Mouse (Mus musculus) spleen, postnatal 10 days (tissue): ENCODE data around the gene Mei1.

ENCODE experiments used
- DNase-seq, 2 experiments: peaks; one replicate each; pipeline ENCODE4 v3.0.0; 2021 to 2022; ENCODE audit warnings: low spot score in 2 of 2

Mei1 gene

DNA sequence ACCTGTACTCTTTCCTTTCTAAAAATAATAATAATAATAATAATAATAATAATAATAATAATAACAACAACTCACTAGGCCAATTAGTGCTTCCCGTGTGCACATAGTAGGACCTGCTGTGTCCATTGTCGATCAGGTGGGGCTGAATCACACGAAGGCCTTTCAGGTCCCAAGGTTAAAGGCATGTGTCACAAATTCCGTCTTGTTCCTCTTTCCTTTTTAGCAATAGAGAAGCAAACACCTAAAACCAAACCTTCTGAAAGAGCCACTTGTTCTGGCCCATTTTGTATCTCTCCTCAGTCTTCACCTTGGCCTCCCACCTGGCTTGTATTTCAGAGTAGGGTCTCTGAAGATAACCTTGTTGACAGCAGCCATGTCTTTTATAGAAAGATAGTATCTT is 81.4 kb downstream of the Mei1 start:
- DNase-seq = no peak

- no peak for DNase-seq
These were observed 82.2 kb downstream of the Mei1 start for GRCm38 (mm10) chr15:82152022-82152421.

DNA sequence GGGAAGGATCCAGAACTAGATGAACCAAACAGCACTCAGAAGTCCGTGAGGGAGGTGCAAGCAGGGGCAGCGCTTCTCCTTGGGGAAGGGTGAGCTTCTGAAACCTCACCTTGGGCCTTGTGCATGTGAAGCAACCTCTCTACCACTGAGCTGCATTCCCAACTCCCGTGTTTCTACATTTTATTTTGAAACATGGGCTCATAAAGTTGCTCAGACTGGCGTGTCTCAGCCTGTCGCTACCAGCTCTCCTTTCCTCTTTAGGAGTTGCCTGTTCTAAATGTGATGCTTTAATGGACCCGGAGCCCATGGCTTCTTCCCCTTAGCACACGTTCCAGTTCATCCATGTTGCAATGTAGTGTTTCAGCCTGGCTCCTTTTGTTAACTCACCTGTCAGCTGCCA is 82.6 kb downstream of the Mei1 start:
- DNase-seq = no peak

- DNase-seq = no peak
These were observed 86.5 kb downstream of the Mei1 start for GRCm38 (mm10) chr15:82156298-82156697.

DNA sequence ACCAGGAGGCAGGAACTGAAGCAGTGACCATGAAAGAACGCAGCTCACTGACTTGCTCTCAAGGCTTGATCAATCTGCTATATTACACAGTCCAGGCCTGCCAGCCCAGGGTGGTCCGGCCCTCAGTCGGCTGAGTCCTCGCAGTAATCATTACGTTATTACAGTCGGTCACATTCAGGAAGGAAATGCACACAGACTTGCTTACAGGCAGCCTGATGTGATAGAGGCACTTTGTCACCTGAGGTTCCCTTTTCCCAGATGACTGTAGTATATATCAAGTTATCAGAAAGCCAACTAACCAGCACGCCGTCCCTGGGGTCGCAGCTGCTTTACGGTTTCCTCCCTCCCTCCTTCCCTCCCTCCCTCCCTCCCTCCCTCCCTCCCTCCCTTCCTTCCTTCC is 87.1 kb downstream of the Mei1 start:
- DNase-seq = no peak

- no peak for DNase-seq
These were observed 88.6 kb downstream of the Mei1 start for GRCm38 (mm10) chr15:82158243-82159035.

DNA sequence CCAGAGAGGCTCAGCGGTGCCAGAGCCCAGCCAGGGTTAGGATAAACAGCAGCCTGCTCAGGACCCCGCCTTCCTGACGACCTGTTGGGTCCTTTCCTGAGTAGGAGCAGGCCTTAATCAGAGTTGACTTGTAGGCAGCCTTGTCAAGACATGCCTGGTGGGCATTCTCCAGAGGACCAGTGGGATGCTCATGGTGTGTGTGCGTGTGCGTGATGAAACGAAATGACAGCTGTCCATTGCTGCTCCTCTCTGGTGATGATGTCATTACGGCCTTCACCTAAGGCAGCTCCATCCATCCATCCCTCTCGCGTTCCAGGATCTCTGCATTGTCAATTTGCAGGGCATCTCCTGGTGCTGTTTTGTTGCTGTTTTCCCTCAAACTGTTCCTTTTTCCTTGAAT is 89.7 kb downstream of the Mei1 start:
- DNase-seq = no peak

DNA sequence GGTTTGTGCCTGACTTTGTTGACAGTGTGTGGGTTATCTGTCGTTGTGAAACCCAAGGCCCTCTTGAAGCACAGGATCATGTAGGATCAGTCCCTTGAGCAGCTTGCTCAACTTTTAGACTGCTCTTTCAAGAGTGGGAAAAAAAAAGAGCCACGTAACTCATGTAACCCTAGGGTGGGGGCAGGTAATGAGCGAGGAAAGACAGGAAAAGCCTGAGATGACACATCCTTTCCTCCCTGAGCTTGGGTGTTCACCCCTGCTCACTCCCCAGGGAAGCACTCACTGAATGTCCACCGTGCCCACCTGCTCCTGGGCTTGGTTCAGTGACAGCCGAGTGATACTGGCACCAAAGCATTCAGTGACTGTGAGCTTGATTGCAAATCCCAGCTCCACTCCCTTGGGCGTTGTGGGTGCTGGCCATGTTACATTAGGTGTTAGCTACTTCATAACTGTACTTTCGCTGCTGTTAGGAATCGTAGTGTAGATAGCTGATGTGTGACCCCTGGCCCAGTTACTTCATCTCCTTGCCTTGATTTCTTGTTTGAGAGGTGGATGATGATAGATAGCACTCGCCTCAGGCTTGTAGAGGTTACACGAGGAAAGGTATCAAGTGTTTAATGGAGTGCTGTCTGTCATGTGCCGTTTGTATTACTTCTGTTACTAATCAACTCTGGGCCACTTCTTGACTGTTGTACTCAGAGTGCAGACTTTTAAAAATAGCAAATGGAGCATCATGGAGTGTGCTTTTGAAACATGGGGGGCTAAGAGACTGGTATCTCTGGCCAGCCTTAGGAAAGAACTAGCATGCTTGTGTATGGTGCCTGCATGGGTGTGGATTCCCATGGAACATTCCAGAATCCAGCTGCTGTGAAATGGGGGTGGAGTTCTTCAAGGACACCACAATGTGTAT is 91.2 kb downstream of the Mei1 start:
- no peak for DNase-seq

DNA sequence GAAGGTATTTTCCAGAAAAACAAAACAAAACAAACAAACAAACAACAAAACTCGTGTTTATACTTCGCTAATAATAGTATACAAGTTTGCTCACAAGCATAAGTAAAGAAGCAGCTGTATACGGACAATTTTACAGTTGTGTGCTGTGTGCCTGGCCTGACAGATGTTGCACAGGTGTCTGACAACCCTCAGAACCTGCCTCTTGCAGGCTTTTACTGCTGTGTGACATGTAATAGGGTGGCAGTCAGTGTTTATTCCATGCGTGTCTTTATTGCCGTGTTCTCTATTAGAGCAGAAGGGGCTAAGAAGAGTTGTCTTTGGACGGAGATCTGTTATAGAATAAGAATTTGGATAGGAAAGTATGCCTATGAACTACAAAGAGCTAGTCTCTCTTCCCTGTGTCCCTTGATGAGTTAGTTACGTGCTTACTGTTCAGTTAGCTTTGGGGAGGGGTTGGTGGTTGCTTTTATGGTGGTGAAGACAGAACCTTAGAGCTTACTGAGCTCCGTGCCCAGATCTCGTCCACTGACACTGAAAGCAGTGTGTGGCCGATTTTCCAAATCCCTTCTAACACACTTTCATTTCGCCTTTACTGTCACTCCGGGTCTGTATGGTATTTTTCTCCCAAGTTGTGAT is 92.3 kb downstream of the Mei1 start:
- DNase-seq = no peak

DNA sequence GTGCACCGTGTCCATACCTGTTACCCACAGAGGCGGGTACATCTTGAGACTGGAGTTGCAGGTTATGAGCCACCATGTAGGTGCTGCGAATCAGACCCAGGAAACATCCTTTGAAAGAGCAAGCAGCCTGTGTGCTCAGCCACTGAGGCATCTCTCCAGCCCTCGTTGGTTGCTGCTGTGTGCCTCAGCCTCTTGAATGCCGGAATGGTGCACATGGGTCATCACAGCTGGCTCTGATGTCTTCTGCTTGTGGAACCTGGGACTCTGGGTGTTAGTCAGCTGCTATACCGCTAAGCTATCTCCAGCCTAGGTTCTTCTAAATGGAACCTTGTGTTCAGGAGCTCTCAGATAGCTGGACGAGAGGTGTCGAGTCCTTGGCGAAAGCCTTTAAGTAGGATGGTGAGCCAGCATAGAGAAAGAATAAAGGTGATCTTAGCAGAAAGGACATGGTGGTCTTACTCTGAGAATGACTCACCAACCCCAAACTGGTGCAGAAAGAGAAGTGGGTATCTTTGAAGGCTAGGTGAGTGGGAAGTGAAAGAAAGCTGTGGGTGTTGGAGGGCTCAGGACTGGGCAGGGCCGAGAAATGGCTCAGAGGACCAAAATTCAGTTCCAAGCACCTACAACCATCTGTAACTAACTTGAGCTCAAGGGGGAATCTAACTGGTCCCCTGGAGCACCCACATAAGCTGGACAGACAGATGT is 93.7 kb downstream of the Mei1 start:
- no peak for DNase-seq

- DNase-seq = no peak
These were observed 94.2 kb downstream of the Mei1 start for GRCm38 (mm10) chr15:82164061-82164399.

DNA sequence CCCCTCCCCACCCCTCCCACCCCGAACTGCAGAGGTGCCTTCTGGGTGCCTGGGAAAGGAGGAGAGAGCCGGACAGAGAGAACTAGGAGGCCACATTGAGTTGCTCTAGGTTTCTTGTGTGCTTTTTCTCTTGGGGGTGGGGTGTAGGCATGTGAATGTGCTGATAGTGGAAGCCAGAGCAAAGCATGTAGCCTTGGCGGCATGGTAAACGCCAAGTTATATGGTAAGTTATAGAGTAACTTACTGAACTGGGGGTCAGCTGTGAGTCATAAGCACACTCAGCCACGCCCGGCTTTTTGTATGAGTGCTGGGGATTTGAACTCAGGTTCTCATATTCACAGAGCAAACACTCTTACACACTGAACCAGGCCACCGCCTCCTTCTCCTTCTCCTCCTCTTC is 94.7 kb downstream of the Mei1 start:
- DNase-seq = no peak

GRCm38 (mm10) chr15:82165332-82166239 is 95.8 kb downstream of the Mei1 start:
- DNase-seq = peak; percentile 91 to 94

GRCm38 (mm10) chr15:82166240-82167100 is 96.7 kb downstream of the Mei1 start:
- DNase-seq = peak in 1 of 2 experiments; percentile 62

DNA sequence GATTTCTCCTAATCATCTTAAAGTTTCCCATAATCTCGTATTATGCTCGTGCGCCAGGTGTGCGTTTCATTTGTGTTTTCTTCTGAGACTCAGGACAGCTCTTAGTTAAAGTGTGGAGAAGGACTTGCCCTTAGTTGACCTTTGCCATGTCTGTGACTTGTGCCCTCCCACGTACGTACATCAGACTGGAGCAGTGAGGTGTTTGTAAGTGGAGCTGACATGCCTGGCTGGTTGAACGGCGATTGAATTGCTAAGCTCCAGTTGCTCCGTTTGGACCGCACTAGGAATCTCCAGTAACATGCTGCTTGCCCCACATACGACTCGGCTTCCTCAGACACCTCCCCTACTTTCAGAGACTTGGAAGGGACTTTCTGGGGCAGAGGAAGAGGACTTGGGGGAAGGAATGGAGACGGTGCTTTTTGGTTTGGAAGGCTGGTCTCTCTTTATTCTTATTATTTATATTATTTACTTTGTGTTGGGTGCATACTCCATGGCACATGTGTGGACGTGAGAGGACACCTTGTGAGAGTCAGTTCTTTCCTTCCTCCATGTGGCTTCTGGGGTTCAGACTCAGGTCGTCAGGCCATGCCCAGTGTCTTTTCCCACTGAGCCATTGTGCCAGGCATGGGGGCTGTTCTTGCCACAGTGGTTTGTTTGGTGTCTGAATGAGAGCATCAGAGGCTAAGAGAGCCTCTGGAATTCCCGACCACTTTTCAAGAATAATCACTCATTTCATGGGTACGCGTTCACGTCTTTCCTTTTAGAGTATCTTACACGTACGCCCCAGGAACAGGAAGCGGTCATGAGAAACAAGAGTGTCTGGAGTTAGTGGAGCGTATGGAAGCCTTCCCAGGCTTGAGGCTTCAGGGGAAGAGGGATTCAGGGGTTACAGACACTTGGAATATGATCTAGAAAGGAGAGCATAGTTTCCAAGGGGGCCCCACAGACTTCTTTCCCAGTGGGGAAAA is 97.7 kb downstream of the Mei1 start:
- no peak for DNase-seq

DNA sequence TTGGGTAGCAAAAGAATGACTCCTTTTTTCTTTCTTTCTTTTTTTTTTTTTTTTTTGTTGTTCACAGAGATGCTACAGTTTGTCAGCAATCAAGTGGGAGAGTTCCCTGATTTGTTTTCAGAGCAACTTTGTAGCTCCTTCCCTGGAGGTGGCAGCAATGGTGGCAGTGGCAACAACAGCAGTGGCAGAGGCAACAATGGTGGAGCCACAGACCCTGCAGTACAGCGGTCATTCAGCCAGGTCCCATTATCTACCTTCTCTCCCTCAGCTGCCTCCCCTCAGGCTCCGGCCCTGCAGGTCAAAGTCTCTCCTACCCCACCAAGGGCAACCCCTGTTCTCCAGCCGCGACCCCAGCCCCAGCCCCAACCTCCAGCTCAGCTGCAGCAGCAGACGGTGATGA is 99.9 kb downstream of the Mei1 start:
- no peak for DNase-seq

DNA sequence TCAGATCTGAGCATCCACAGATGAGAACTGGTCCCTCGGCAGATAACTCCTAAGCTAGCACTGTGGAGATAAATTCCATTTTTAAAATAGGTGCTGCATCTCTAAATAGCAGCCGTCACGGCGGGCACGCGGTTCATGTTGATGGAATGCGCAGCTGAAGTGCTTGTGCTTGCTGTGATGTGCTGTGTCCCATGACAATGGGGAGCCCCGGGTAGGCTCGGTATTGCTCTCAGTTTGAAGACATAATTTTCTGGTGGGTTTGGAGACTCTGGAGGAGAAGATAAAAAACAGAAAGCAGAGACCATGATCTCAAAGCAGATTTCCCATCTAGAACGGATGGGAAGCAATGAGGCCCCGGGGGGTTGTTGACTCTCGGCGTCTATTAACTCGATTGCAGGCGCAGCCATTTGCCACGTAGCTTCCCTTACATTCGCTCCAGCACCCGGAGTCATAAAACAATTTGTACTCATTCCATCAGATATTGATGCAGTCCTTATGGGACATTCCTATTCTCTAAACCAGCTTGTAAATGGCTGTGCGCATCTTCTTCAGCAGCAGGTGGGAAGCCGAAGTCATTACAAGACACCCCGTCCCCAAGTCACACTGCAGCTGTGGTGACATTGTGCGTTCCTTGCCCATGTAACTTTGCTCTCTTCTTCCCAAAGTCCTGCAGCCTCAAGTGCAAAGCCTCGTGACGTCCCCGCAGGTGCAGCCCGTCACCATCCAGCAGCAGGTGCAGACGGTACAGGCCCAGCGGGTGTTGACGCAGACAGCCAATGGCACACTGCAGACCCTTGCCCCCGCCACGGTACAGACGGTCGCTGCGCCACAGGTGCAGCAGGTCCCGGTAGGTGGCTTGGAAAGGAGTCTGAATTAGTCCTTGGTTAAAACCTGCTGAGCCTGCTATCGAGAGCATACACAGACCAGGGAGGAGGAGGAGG is 100.9 kb downstream of the Mei1 start:
- no peak for DNase-seq

DNA sequence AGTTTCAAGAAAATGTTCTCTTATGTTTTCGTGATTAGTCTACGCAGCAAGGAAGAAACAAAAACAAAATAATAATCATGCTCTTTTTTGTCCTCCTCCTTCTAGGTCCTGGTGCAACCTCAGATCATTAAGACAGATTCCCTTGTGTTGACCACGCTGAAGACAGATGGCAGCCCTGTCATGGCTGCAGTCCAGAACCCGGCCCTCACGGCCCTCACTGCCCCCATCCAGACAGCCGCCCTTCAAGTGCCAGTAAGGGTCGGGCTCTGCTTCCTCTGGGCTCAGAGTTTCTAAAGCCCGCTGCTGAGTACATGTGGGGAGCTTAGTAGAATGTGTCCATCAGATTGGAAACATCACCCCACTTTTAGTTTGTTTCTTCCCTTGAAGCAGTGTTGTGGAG is 102.9 kb downstream of the Mei1 start:
- no peak for DNase-seq
